Mouse (Mus musculus) limb, embryonic 11.5 days (tissue): Measurements from ENCODE around the gene Ccdc180. TPM values are rescaled to one million over a fixed set of nuclear protein-coding genes. Genes with fewer than 3 reads are reported as not detected.

Experiments used
- ATAC-seq: fragments of 200-750 bp; cut with Nextera tagmentation; 2 replicates; pipeline ENCODE4 v1.8.0; 2017; ENCODE audit warnings: low read depth; ENCODE audit not compliant: insufficient number of reproducible peaks, low FRiP score, low TSS enrichment
- DNase-seq: peaks from one replicate; pipeline ENCODE4 v3.0.0-alpha.2; 2015; ENCODE audit warnings: low spot score
- H3K27ac ChIP-seq: fragments of 300-500 bp; sonication (generic); replicated peaks from 2 replicates; pipeline ENCODE4 v1.5.1; 2014; ENCODE audit warnings: low read depth, mild to moderate bottlenecking, low read length
- H3K27me3 ChIP-seq: fragments of 300-500 bp; sonication (generic); 2 replicates; pipeline ENCODE4 v1.6.1; 2014; ENCODE audit warnings: mild to moderate bottlenecking, low read length, mixed read lengths; ENCODE audit not compliant: control insufficient read depth, insufficient read depth
- H3K36me3 ChIP-seq: fragments of 300-500 bp; sonication (generic); 2 replicates; pipeline ENCODE4 v1.6.1; 2014; ENCODE audit warnings: mild to moderate bottlenecking, low read length, moderate library complexity, mixed read lengths; ENCODE audit not compliant: control insufficient read depth, insufficient read depth
- H3K4me1 ChIP-seq: fragments of 300-500 bp; sonication (generic); 2 replicates; pipeline ENCODE4 v1.6.1; 2014; ENCODE audit warnings: low read length, mixed read lengths; ENCODE audit not compliant: control insufficient read depth, insufficient read depth
- H3K4me2 ChIP-seq: fragments of 300-500 bp; sonication (generic); 2 replicates; pipeline ENCODE4 v1.6.1; 2014; ENCODE audit warnings: low read depth, mild to moderate bottlenecking, moderate library complexity; ENCODE audit not compliant: severe bottlenecking
- H3K4me3 ChIP-seq: fragments of 300-500 bp; sonication (generic); 2 replicates; pipeline ENCODE4 v1.5.1; 2014; ENCODE audit warnings: low read depth, low read length
- H3K9ac ChIP-seq: fragments of 300-500 bp; sonication (generic); 2 replicates; pipeline ENCODE4 v1.6.1; 2014; ENCODE audit warnings: mild to moderate bottlenecking, low read length
- H3K9me3 ChIP-seq: fragments of 300-500 bp; sonication (generic); 2 replicates; pipeline ENCODE4 v1.6.1; 2016; ENCODE audit warnings: low read length; ENCODE audit not compliant: control insufficient read depth
- WGBS: fragments of 180-500 bp; shearing (Covaris S2); extraction: QIAGEN DNeasy Blood & Tissue Kit; methylation state at CpG from one replicate; pipeline ENCODE4 v1.1.7; 2014; 5-methylcytosine and 5-hydroxymethylcytosine counted together
- polyA plus RNA-seq: library from polyadenylated mRNA; unstranded; fragments of >200 nt; fragmentation: Nextera tagmentation; extraction: Ambion mirVana; gene quantifications from 2 replicates; pipeline ENCODE4 v1.2.1, GENCODE M21; 2014

Ccdc180 gene
- polyA plus RNA-seq, 1 experiment from 2014 or later, result not detected

DNA sequence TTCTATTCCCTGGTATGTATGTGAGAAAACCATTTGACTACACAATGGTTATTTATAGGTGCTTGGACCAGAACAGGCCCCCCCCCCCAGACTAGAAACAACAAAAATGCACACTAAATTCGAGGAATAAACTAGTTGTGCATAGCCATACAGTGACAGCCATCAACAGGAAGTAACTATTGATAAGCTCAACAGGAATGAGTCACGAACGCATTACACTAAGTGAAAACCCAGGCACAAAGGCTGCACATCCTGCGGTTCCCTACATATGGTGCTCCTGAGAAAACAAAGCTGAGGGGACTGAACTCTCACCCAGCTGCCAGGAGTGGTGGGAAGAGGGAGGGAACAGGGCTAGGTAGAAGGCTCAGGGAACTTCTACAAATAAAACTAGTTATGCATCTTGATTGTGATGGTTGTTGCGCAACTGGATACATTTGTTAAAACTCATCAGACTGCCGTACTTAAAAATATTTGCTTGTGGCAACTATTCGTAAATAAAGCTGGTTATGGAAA lies 80.0 kb downstream of the Ccdc180 start:
- WGBS, result 77% methylated on average over 7 of the region's 7 CpGs
- Histone ChIP-seq H3K36me3 (no peaks in the 10 kb centered on the region), H3K9ac (no peak overlapping the region), H3K4me2 (no peak overlapping the region), H3K4me3 (no peak overlapping the region), H3K4me1 (peaks cover 11% of the 10 kb centered on the region; the same call in 1 of the 2 replicates), H3K9me3 (no peaks in the 10 kb centered on the region), H3K27me3 (peaks cover 9% of the 10 kb centered on the region), H3K27ac (no peak overlapping the region)
- DNase-seq, result no peak
- no peak for ATAC-seq

DNA sequence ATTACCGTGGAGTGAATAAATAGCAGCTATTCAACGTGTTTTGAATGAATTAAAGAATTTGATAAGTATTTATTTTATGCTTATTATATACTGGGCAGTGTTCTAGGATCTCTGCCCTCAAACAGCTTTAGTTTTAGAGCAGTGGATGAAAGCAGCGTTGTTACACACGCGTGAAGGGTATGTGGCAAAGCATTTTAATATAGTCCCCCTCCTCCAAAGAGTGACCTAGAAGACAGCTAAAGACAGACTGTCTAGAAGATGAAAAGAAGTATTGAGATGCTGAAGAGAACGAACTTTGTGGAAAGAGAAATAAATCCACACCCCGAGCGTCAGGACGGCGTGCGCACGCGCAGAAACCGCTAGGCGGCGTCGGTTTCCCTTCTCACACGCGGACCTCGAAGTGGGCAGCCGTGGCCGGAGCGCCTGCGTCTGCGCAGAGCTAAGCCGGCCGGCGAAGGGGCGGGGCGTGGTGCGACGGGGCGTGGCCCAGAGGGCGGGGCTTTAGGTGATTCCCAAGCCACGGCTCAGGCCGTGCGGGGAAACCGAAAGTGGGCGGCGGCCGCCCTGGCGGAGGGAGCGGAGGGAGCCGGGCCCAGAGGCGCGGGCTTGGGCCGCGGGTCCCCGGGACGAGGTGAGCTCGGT lies 81.8 kb downstream of the Ccdc180 start:
- WGBS, result 3% methylated on average over 51 of the region's 51 CpGs
- peak; percentile 96 for ATAC-seq
- H3K27me3 ChIP-seq, result peaks cover 9% of the 10 kb centered on the region
- no peak overlapping the region for H3K27ac ChIP-seq
- 0 out of 2 replicates have a peak, but pooled peaks cover 5% of the 10 kb centered on the region for H3K4me1 ChIP-seq
- peak overlapping the region; percentile 67 for H3K9ac ChIP-seq
- peak overlapping the region; percentile 96 for H3K4me2 ChIP-seq
- H3K4me3 ChIP-seq, result peak overlapping the region; percentile 72
- peak; percentile 99 for DNase-seq
- H3K36me3 ChIP-seq, result no peaks in the 10 kb centered on the region
- H3K9me3 ChIP-seq, result no peaks in the 10 kb centered on the region

DNA sequence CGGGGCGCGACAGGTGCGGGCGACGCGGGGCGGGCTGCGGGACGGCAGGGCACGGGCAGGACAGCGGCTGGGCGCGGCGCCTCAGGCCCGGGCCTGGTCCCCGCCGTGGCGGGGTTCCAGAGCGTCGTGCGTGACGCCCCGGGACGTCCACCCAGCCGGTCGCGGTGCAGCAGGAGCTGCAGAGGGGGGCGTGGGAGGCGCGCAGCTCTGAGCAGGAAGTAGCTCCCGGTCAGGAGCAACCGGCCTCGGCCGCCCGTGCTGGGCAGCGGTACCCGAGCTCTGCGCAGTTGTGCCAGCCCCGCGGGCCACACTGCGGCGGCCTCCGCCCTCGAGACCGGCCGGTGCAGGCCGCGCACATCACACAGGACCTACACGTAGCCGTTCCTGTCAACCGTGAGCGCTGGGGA lies 82.3 kb downstream of the Ccdc180 start:
- Histone ChIP-seq H3K27me3 (peaks cover 9% of the 10 kb centered on the region), H3K36me3 (no peaks in the 10 kb centered on the region; the same call in 1 of the 2 replicates), H3K4me3 (peak overlapping the region; percentile 72), H3K9me3 (no peaks in the 10 kb centered on the region), H3K4me1 (0 out of 2 replicates have a peak, but pooled peaks cover 5% of the 10 kb centered on the region), H3K9ac (peak overlapping the region; percentile 67), H3K27ac (no peak overlapping the region), H3K4me2 (peak overlapping the region; percentile 96)
- 0% methylated on average over 45 of the region's 53 CpGs for WGBS
- peak; percentile 48 for DNase-seq
- peak; percentile 76; the same call in 1 of the 2 replicates for ATAC-seq

DNA sequence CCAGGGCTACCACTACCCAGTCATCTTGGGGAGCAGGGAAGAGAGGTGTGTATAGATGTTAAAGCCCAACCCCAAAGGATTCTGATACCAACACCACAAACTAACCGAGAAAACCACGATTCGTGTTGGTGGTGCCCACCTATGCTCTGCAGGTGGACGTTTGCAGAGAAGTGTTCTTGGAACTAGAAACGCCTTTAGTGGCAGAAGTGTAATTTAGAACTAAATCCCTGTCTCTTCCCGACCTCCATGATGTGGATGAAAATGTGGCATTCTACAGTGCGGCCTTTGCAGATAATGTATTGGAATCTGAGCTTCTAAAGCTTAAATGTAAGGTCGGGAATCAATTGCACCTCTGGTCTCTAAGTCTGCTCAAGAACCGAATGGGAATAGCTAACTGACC lies 82.8 kb downstream of the Ccdc180 start:
- WGBS, result 34% methylated on average over 9 of the region's 9 CpGs
- Histone ChIP-seq H3K27ac (no peak overlapping the region), H3K4me3 (peak overlapping the region; percentile 72), H3K4me1 (0 out of 2 replicates have a peak, but pooled peaks cover 5% of the 10 kb centered on the region), H3K9me3 (no peaks in the 10 kb centered on the region), H3K27me3 (peaks cover 9% of the 10 kb centered on the region), H3K9ac (no peak overlapping the region; the same call in 1 of the 2 replicates), H3K36me3 (no peaks in the 10 kb centered on the region; the same call in 1 of the 2 replicates), H3K4me2 (peak overlapping the region; percentile 96)
- no peak for DNase-seq
- no peak for ATAC-seq

DNA sequence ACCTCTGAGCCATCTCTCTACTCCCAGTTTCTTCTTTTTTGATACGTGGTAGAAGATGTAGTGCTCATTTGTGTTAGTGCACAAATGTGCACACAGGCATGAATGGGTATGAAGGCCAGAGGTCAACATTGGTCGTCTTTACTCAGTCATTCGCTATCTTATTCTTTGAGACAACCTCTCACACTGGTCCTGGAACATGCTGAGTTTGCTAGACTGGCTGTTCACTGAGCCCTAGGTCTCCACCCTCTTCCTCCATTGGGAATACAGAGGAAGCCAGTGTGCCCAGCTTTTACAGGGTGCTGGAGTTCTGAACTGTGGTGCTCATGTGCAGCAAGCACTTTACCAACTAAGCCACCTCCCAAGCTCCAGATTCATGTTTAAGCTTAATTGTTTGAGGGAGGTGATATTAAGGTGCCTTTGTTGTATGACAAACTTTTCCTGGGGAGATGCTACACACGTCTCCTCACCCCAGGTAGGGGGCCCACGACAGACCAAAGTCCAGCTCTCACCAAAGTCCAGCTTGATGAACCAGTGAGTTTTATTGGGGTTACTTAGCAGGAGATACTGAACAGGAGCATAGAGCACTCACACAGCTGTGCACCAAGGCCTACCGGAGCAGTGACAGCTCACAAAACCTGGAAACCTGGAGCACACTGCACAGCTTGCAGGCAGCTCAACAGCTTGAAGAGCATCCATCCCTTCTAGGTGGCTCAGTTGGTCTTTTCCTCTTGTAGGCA lies 87.0 kb downstream of the Ccdc180 start:
- DNase-seq, result no peak
- H3K4me3 ChIP-seq, result no peak overlapping the region
- H3K9me3 ChIP-seq, result no peaks in the 10 kb centered on the region
- H3K4me2 ChIP-seq, result no peak overlapping the region
- H3K4me1 ChIP-seq, result 0 out of 2 replicates have a peak, but pooled peaks cover 5% of the 10 kb centered on the region
- 81% methylated on average over 6 of the region's 6 CpGs for WGBS
- H3K36me3 ChIP-seq, result no peaks in the 10 kb centered on the region; the same call in 1 of the 2 replicates
- no peak overlapping the region for H3K9ac ChIP-seq
- H3K27me3 ChIP-seq, result peaks cover 9% of the 10 kb centered on the region
- no peak for ATAC-seq
- no peak overlapping the region for H3K27ac ChIP-seq

DNA sequence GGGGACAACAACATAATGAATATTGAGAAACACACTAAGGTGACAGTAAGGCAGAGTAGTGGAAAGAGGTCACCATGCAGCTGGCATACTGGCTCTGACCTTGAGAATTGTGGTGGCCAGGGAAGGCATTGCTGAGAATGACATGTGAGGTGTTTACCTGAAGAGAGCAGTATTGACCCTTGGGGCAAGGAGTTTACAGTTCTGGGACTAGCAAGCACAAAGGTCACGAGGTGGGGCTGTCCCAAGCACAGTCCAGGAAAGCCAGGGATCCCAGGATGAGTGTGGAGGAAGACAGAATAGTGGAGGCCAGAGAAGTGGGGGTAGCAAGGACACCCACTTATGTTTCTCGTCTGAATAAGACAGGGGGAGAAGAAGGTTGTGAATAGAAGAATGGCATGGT lies 89.8 kb downstream of the Ccdc180 start:
- no peak overlapping the region for H3K4me3 ChIP-seq
- H3K4me2 ChIP-seq, result no peak overlapping the region
- H3K9ac ChIP-seq, result no peak overlapping the region
- H3K4me1 ChIP-seq, result no peaks in the 10 kb centered on the region
- no peaks in the 10 kb centered on the region for H3K9me3 ChIP-seq
- no peak overlapping the region for H3K27ac ChIP-seq
- WGBS, result 51% methylated on average over 2 of the region's 2 CpGs
- H3K36me3 ChIP-seq, result no peaks in the 10 kb centered on the region; the same call in 1 of the 2 replicates
- ATAC-seq (no peak), DNase-seq (no peak)
- H3K27me3 ChIP-seq, result no peaks in the 10 kb centered on the region

DNA sequence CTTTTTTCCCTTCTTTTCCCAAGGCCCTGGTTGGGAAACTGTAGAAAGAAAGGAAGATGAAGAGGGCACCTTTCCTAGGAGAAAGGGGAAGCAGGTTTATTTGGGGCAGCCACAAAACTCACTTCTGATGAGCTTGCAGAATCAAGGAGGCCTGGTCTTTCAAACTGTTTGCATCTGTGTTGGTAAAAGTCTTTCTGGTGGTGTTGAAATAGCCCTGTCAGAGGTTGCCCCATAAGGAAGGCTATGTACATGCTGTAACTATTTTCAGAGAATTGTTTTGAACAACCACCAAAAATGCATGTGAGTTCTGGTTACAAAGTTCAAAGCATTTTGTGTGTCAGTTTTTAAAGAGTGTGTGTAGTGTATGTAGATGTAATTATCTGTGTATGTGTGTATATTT lies 91.0 kb downstream of the Ccdc180 start:
- Histone ChIP-seq H3K9ac (no peak overlapping the region), H3K4me2 (no peak overlapping the region), H3K36me3 (no peaks in the 10 kb centered on the region; the same call in 1 of the 2 replicates), H3K4me1 (no peaks in the 10 kb centered on the region), H3K27ac (no peak overlapping the region), H3K4me3 (no peak overlapping the region), H3K27me3 (no peaks in the 10 kb centered on the region), H3K9me3 (no peaks in the 10 kb centered on the region)
- ATAC-seq, result no peak
- DNase-seq, result no peak

DNA sequence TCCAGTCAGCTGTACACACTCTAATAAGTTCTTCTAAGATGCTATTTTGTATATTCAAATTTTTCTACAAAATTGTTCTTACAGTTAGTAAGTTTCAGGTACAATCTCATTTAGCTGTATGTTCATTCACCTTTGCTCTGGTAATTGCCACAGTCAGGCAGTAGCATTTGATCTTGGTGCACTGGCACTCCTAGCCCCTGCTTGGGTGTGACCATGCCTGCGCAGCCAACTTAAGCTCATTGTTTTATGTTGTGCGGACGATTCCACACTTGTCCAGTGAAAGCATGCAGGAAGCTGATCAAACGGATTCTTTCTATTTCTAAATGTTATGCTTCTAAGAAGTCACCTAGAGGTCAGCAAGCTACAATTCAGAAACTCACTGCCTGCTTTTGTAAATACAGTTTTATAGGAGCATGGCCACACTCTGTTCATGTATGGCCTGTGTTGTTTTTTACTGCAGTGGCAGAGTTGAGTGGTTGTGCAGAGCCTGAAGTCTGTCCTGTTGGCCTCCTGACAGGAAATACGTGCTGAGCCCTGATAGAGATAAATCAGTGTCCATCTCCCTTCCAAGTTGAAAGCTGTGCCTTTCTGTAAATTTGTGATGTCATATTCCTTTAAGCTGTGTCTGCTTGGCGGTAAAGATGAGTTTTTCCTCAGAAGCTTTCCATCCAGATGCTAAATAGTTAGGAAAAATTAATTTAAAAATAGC lies 100.5 kb downstream of the Ccdc180 start:
- 65% methylated on average over 6 of the region's 6 CpGs for WGBS
- Histone ChIP-seq H3K4me2 (no peak overlapping the region), H3K4me3 (no peak overlapping the region), H3K27ac (no peak overlapping the region), H3K9me3 (no peaks in the 10 kb centered on the region), H3K27me3 (no peaks in the 10 kb centered on the region), H3K9ac (no peak overlapping the region), H3K36me3 (no peaks in the 10 kb centered on the region), H3K4me1 (no peaks in the 10 kb centered on the region)
- ATAC-seq (no peak), DNase-seq (no peak)
